Mouse (Mus musculus) common myeloid progenitor, adult 5-6 weeks (primary cell): ENCODE data around the gene Rab33a. TPM values are rescaled to one million over a fixed set of nuclear protein-coding genes. Genes with fewer than 3 reads are reported as not detected.

Source experiments
- ATAC-seq: replicated peaks from 2 replicates; pipeline ENCODE4 v1.8.0; 2016; ENCODE audit warnings: low read depth, mild to moderate bottlenecking, moderate TSS enrichment, inconsistent platforms; ENCODE audit not compliant: poor library complexity, severe bottlenecking
- total RNA-seq: library from RNA; stranded (forward); fragments of 200-1000, 187-1606 nt; gene quantifications from 2 replicates; pipeline ENCODE4 v1.2.3, GENCODE M21; 2017

Gene Rab33a
- total RNA-seq: 1.1 and 1.6 TPM in 2 replicates

DNA sequence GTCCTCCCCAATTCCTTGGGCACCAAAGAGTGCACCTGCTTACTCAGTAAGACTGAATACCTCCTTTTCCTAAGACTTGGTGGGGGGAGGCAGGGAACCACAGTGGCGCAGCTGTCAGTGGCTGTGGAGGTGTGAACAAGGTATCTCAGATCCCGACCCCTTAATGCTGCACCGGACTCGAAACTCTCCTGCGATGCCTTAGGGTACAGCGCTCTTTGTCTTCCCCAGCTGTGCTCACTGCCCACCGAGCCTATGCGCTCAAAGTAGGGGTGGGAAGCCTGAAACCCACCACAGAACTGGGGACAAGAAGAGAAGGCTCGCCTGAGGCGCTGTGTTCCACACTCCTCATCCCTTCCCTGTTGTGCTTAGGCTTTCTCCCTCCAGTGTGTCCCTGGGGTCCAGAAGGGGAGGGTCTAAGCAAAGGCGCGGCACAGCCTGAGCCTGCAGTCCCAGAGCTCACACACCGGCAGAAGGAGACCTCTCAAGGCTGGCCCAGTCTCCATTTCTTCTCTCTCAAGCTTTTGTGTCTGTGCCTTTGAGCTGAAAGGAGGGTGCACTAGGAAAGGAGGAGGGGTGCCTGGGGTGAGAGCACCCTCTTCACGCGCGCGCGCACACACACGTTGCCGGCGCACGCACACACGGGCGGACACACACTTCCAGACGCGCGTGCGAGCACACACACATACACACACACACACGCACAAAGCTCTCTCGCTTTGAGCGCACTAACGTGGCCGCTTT, at the start of gene Rab33a:
Gene Rab33a (plus strand): TSS at position 478 of the 741 bp plus-strand sequence.
- ATAC-seq: peak; percentile 50

DNA sequence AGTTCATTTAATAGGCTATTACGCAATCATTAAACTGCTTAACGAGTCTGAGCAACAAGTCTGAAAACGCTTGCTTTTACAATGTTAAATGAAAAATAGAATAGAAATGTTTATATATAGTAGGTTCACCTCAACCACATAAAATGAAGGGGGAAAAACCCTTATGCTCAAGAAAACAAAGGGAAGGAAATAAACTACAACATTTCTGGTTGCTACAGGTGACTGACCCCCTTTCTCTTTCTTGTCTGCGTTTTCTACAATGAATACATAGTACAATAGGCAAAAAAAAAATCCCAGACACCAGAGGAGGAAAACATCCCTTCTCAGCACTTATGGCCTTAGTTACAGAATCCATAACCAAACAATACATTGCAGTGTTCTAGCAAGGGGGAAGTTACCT, 38.0 kb upstream of the Rab33a start:
- ATAC-seq: no peak

DNA sequence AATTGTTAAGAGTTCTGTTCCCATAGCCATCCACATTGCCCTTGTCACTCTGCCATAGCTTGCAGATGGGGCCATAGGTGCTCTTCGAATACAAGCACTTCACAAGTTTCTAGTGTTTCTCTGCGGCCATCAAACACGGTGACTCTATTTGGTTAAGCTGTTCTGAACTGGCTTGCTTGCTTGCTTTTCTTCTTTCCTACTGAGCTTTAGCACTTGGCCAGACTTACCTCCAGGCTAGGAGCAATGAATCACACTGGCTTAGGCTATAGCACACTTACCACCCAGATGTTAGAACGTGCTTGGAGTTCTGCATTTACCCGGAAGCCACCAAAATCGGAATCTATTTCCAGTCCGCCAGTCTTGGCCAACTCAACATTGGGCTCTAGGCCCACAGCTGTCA, 37.4 kb upstream of the Rab33a start:
- no peak for ATAC-seq

DNA sequence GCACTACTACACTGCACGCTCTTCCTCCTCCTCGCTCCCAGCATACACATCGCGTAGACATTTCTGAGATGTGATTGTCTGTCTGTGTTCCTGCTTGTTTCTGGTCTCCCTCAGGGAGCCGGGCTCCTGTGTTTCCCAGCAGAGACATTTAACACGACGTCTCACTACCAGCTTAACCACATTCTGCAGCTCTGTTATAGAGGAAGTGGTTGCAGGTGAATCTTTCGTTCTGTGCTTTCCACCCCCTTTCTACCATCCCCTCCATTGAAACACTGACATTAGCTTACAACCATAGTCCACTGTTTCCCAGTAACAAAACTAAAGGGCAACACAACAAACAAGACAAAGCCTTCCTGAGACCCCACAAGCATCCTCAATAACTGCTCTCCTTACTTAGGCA, 25.3 kb upstream of the Rab33a start:
- no peak for ATAC-seq

GRCm38 (mm10) chrX:48513166-48513807, 5.8 kb upstream of the Rab33a start, which contains the start of gene Aifm1:
Gene Aifm1 (minus strand): TSS chrX:48513563.
- peak; percentile 99 for ATAC-seq

DNA sequence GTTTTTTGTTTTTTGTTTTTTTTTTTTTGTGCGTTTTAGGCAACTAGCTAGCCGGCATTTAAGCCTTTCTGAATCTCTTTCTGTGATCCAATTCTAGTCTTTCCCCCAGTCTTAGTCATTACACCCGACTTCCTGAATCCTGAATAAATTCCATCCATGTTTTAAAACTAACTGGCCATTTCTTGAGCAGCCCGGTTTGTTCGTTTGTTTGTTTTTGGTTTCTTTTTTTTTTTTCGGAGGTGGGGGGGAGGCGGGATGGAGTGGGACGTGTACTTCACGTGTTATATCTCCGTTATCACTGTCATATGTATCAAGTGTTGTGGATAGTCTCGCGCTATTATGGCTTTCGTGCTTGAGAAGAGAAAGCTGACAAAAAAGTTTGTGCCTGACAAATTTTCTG, 5.3 kb upstream of the Rab33a start:
- peak; percentile 35; the same call in 1 of the 2 replicates for ATAC-seq

DNA sequence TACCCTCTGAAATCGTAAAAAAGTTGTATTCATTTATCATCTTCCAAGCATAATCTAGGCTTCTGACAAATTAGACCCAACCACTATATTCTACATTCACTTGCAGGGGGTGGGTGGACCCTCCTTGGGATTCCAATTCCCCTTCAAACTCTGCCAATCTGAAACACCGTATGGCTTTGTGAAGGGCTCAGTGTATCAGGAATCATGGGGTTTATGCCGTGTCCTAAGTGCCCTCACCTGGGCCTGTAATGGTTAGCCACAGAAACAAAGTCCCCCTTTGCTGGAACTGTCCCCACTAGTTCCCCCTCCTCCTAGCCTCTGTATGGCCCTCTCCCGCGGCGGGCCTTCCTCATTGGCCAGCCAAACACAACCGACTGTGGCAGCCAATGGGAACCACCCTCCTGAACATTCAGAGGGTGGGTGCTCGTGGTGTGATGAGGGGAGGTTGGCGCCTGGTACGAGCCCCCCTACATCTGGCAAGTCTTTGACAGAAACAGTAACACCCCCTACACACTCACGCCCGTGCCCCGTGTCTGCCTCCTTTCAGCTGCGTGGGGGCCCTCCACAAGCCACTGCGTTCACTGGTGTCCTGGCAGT, 776 bp upstream of the Rab33a start:
- ATAC-seq: peak; percentile 45

- no peak for ATAC-seq
Observed at GRCm38 (mm10) chrX:48519549-48520085, 532 bp downstream of the Rab33a start.

- ATAC-seq: no peak
Observed at GRCm38 (mm10) chrX:48521651-48522050, 2.6 kb downstream of the Rab33a start.

- ATAC-seq: peak; percentile 66
Observed at GRCm38 (mm10) chrX:48523512-48523911, 4.4 kb downstream of the Rab33a start.

- no peak; the same call in 1 of the 2 replicates for ATAC-seq
Observed at GRCm38 (mm10) chrX:48525332-48525731, 6.2 kb downstream of the Rab33a start.

- no peak for ATAC-seq
Observed at GRCm38 (mm10) chrX:48525866-48526265, 6.8 kb downstream of the Rab33a start.

DNA sequence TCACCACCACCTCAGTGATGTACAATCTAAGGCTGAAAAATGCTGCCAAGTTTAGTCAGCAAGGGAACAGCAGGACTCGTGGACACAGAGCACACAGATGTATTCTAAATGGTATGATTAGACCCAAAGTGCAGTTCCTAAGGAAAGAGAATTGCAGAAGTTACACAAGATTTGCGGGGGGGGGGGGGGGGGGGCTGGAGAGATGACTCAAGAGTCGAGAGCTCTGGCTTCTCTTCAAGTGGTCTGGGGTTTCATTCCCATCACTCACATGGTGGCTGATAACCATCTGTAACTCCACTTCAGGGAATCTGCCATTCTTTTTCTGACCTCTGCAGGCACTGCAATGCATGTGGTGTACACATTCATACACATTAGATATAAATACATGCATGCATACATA, 7.3 kb downstream of the Rab33a start:
- peak; percentile 39; the same call in 1 of the 2 replicates for ATAC-seq

GRCm38 (mm10) chrX:48532175-48532574, 13.1 kb downstream of the Rab33a start:
- ATAC-seq: peak; percentile 83

Other genes with a start within 250 kb of the Rab33a start
- gene Bcorl1, start 177.9 kb upstream of the Rab33a start, total RNA-seq: 4.5 and 13.3 TPM in 2 replicates
- 24.6 and 29.9 TPM in 2 replicates for gene Elf4, start 56.2 kb upstream of the Rab33a start, total RNA-seq
- 76.6 and 81.5 TPM in 2 replicates for gene Aifm1, start 5.7 kb upstream of the Rab33a start, total RNA-seq
- gene Zfp280c, start 75.2 kb downstream of the Rab33a start, total RNA-seq: 26.2 and 37.9 TPM in 2 replicates
- gene Slc25a14, start 104.1 kb downstream of the Rab33a start, total RNA-seq: 8.6 and 9.0 TPM in 2 replicates
- gene Gpr119, start 155.2 kb downstream of the Rab33a start, total RNA-seq: not detected in 2 replicates
- 19.5 and 20.4 TPM in 2 replicates for gene Rbmx2, start 175.7 kb downstream of the Rab33a start, total RNA-seq